Mouse (Mus musculus) heart, postnatal 25 days (tissue): Measurements from ENCODE around the gene Nt5c. TPM values are rescaled to one million over a fixed set of nuclear protein-coding genes. Genes with fewer than 3 reads are reported as not detected.
"Not testable (repeated sequence)": the region's sequence is repeated elsewhere in the genome, so short reads cannot be mapped to it uniquely, and the experiment has no call there.

Experiments used
- DNase-seq: peaks from one replicate; pipeline ENCODE4 v3.0.0; 2022; ENCODE audit warnings: low spot score
- intact Hi-C: fragments of 180-260 bp; cut with DNase I; formaldehyde crosslinking; loops from one replicate; pipeline ENCODE4 v1.15.1; 2025
- total RNA-seq, 2 experiments: library from RNA; stranded (reverse); gene quantifications; 2 replicates each; pipeline ENCODE4 v1.2.3; 2021

The Nt5c gene
- total RNA-seq = 10 to 100 TPM; 13.9 to 14.9 TPM

DNA sequence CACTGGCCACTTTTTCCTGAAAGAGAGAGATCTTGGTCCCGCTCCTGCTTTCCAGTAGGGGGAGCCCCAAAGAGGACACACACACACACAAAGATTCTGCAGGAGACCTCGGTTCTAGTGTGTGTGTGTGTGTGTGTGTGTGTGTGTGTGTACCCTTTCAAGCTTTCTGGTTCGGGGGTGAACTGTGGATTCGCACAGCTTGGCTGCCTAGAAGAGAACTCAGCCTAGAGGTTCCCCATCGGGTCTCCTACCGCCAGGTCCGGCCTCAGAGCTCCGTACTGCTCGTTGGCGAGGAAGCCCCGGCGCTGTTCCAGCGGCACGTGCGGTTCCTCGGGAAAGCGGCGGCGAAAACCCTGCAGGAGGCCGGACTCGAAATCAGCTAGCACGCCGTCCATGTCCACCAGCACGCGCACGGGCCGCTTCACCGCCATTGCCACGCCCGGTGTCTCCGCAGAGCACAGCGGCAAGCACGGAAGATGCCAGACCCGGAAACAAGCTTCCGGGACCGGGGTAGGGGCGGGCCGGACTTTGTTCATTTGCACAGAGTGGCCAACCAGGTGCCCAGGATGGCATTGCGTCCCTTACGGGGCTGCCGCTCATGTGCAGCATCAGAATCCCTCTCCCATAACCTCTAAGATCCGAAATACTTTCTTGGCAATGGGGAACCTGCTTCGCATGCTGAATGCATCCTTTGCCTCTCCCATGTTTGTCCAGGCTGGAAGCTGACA is at the start of gene Nt5c:
Nt5c (minus strand) TSS at position 507 of the 728 bp plus-strand sequence.
- peak; percentile 68 for DNase-seq
- intact Hi-C loops = loop anchor here (2.0 kb wide), 2 partner anchors 21 to 43 kb away; no protein-coding TSS in a partner anchor

DNA sequence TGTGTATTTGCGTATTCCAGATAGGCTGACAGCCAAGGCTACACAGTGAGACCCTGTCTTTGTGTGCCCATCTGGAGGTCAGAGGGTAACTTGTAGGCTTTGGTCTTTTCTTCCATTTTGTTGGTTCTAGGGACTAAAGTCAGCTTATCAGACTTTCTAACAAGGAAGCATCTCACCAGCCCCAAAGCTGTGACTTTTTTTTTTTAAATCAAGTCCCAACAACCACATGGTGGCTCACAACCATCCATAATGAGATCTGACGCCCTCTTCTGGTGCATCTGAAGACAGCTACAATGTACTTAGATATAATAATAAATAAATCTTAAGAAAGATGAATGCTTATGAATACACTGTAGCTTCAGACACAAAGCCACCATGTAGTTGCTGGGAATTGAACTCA is 46.4 kb upstream of the Nt5c start:
- intact Hi-C loops = no loop called here
- no peak for DNase-seq

GRCm38 (mm10) chr11:115536856-115537568 is 45.4 kb upstream of the Nt5c start:
- DNase-seq = no peak
- intact Hi-C loops = no loop called here

- DNase-seq = peak; percentile 98
- intact Hi-C loops = no loop called here
Observed at GRCm38 (mm10) chr11:115536038-115536681, 44.5 kb upstream of the Nt5c start, which contains the start of gene Sumo2. Gene Sumo2, minus strand, starts transcription at chr11:115536276.

GRCm38 (mm10) chr11:115535401-115536037 is 43.9 kb upstream of the Nt5c start:
- DNase-seq = peak; percentile 35
- intact Hi-C loops = loop anchor here (2.0 kb wide), 2 partner anchors 21 to 45 kb away; partner anchors contain the start of genes Jpt1 and Nt5c

DNA sequence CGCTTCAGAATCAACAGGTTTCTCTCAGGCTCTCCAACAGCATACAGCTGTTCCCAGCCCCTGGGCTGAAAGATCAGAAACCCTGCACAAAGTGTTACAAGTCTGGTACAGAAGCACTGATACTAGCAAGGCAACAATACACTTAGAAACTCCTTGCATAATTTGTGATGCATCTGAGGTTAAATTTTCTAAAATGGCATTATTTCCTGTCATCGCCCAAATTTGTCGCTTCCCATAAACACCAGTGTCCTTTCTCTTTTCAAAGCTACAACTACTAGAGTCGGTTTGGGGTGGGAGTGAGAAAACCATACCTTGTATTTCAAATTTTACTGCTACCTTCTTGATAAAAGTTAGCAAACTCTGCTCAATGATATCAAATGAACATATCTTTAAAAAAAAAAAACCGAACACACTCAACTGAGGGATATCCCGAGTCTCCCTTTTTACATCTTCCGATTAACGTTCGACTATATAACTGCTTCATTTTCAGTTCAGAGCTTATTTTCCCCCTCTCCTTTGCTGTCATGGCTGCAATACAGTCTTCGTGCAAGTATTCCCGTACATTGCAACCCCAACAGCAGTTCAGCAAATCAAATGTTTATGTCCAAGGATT is 43.2 kb upstream of the Nt5c start:
- intact Hi-C loops = loop anchor here (2.0 kb wide), 2 partner anchors 20 to 44 kb away; partner anchors contain the start of genes Jpt1 and Nt5c
- DNase-seq = no peak

DNA sequence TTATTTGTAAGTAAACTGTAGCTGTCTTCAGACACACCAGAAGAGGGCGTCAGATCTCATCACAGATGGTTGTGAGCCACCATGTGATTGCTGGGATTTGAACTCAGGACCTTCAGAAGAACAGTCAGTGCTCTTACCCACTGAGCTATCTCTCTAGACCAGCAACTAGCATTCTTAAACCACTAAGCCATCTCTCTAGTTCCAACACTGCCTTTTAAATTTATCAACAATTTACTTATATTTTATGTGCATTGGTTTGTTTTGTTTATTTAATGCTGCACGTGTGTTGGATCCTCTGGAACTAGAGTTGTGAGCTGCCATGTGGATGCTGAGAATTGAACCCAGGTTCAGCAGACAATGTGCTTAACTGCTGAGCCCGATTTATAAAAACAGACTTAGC is 34.8 kb upstream of the Nt5c start:
- DNase-seq, intact Hi-C loops: not testable (repeated sequence)

- no peak for DNase-seq
- intact Hi-C loops = no loop called here
Observed at GRCm38 (mm10) chr11:115522703-115523102, 31.0 kb upstream of the Nt5c start.

- DNase-seq = no peak
- intact Hi-C loops = no loop called here
Observed at GRCm38 (mm10) chr11:115522238-115522637, 30.6 kb upstream of the Nt5c start.

DNA sequence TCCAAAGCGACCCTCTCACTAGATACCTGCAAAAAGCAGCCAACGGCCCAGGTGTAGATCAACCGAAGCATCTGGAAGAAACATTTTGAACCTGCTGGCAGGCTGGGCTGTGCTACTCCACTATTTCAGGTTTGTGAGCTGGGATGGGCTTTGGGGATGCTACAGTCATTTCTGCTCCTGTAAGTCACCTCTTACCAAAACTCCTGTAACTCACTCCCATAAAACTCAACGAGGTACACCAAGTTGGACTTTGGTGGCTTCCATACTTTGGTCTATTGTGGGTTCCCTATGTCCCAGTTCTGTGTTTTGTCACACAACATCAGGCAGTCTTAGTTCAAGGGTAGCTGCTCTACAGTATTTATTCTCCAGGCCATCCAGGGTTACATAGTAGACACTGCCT is 29.4 kb upstream of the Nt5c start:
- no peak for DNase-seq
- intact Hi-C loops = no loop called here

DNA sequence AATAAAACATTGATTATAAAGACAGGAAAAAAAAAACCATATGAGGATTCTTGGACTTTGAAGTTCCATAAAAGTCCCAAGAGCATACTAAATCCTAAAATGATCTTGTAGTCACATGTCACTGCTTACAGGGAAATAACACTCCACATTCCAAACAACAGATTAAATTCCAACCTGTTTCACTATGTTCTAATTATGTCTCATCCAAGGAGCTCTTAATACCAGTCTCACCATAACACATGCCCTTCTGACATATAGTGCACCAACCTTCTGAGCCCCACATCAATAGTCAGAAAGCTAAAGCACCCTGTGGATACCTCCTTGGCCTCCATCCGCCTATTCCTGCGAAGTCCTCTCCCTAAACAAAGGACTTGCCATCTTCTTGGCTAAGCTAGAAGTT is 28.6 kb upstream of the Nt5c start:
- intact Hi-C loops = no loop called here
- no peak for DNase-seq

DNA sequence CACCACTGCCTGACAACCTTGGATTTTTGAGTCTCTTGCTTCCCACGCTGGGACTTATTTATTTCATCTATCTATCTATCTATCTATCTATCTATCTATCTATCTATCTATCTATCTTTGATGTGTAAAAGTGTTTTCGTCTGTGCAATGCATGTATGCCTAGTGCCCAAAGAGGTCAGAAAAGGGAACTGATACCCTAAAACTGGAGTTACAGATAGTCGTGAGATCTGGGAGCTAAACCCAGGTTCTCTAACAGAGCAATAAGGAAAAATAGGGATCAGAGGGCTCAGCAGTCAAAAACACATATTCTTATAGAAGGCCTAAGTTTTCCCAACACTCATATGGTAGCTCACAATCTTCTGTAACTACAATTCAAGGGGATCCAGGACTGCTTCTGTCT is 27.9 kb upstream of the Nt5c start:
- intact Hi-C loops = no loop called here
- DNase-seq = no peak

DNA sequence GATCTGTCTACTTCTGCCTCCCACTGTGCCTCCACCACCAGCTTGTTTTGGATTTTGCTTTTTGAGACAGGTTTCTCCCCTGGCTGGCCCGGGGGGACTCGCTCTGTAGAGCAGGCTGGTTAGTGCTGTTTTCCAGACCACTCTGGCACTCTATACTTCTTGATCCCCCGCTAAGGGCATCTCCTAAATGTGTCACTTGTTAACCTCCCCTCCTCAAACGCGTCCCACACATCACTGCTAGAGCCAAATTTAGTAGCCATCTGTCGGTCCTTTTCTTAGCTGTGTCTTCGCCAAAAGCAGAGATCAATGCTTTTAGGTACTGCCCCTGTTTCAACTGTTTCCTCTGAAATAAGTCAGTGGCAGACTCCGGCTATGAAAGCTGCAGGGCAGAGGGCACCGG is 27.0 kb upstream of the Nt5c start:
- DNase-seq = no peak
- intact Hi-C loops = no loop called here

GRCm38 (mm10) chr11:115516942-115517341 is 25.3 kb upstream of the Nt5c start:
- intact Hi-C loops = no loop called here

GRCm38 (mm10) chr11:115515021-115515420 is 23.4 kb upstream of the Nt5c start:
- intact Hi-C loops = loop anchor here (2.0 kb wide), 1 partner anchor 20 kb away; no protein-coding TSS in a partner anchor
- no peak for DNase-seq

More at GRCm38 (mm10) chr11:115516942-115517341, 25.3 kb upstream of the Nt5c start:
- DNase-seq = no peak

DNA sequence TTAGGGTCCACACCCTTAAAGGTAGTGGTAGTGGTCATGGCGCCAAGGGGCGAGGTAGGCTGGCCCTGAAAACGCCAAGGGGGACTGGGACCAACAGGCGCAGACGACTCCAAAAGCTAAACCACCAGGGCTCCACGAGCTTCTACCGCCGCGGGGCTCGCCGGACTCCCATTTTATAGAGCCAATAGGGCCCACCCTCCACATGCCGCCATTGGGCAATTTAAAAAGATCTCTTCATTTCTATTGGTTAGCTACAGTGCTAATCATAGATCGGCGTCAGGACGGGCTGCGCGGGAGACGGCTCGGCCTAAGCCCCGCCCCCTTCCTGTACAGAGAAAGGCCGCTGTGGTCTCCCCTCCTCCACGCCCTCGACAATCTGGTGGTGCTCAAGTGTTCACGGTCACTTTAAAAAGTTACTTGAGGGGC is 22.6 kb upstream of the Nt5c start, which contains the start of gene Jpt1:
Jpt1 (minus strand) TSS at position 150 of the 426 bp plus-strand sequence.
- intact Hi-C loops = loop anchor here (2.0 kb wide), 1 partner anchor 21 kb away; no protein-coding TSS in a partner anchor
- peak; percentile 98 for DNase-seq

DNA sequence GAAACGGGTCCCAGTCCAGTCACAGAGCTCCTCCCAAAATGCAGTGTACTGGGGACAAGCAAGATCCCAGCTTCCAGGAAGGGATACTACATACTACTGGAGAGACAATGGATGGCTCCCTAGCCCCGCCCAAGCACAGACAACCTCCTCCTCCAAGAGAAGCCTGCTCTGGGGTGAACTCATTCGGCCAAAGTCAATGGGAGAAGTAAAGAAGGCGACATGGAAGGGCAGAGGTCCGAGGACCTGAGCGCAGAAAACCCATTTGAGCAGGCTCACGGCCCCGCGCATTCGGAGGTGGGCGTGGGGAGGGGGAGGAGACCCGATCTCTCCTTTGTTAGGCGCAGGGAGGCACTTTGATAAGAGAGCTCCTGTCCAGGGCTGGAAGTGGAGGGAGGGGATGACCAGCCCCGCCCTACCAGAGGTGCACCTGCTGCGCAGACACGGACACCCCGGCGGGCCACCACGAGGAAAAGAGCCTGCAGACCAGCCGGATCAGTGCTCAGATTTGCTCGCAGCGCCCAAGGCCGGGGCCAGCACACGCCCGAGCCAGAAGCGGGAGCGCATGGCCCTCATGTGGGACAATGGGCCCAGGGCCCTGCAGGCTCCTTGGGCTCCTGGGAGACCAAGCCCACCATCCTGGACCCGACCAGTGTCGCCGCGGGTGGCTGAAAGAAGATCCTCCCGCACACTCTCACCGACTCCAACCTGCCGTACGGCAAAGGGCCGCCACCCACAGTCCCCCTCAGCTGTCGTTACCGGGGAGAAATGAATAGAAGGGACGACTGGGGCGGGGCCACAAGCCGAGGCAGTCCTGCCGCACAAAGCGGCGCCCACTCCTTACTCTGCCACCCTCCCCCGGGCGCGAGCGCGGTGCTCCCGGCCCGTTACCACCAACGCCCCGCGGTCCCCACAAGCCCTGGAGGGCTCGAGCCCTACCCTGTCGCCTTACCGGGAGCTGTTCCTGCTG is 21.9 kb upstream of the Nt5c start:
- peak; percentile 23 for DNase-seq
- intact Hi-C loops = loop anchor here (2.0 kb wide), 2 partner anchors 21 to 23 kb away; partner anchors contain the start of gene Nt5c
